Mouse (Mus musculus): ENCODE measurements at regions not wholly inside any gene's neighbourhood (a gene's known extent, or its start where the extent isn't known, plus 50 kb on each side); places are given as distances from the start of the nearest gene placed in this dataset.

GRCm38 (mm10) chr7:40103057-40103945 is 585.7 kb downstream of the Zfp619 start:
- Histone ChIP-seq H3K4me2 (ENCODE audit: low read length) (no peak overlapping the region), H3K36me3 (ENCODE audit: control insufficient read depth, insufficient read depth, low read length) (no peaks in the 10 kb centered on the region), H3K9me3 (replicated peaks; ENCODE audit: control insufficient read depth, low read length, poor library complexity, severe bottlenecking) (no peaks in the 10 kb centered on the region), H3K4me1 (ENCODE audit: control insufficient read depth, insufficient read depth, low read length) (no peaks in the 10 kb centered on the region), H3K9ac (ENCODE audit: low read depth, low read length) (no peak overlapping the region), H3K27me3 (ENCODE audit: control insufficient read depth, insufficient read depth, low read depth, low read length) (no peaks in the 10 kb centered on the region), H3K4me3 (ENCODE audit: low read depth, low read length) (no peak overlapping the region), H3K27ac (ENCODE audit: low read length) (no peak overlapping the region)
- 71% methylated on average over 7 of the region's 7 CpGs for WGBS
- peak; percentile 66; the same call in 1 of the 2 replicates for ATAC-seq

GRCm38 (mm10) chr7:40142906-40143305 is 625.3 kb downstream of the Zfp619 start:
- no peaks in the 10 kb centered on the region for H3K4me1 ChIP-seq (ENCODE audit: control insufficient read depth, insufficient read depth, low read length)
- H3K27me3 ChIP-seq (ENCODE audit: control insufficient read depth, insufficient read depth, low read depth, low read length), result no peaks in the 10 kb centered on the region
- 74% methylated on average over 4 of the region's 4 CpGs for WGBS
- no peak for ATAC-seq
- H3K4me3 ChIP-seq (ENCODE audit: low read depth, low read length), result no peak overlapping the region
- H3K9me3 ChIP-seq (replicated peaks; ENCODE audit: control insufficient read depth, low read length, poor library complexity, severe bottlenecking), result no peaks in the 10 kb centered on the region
- H3K36me3 ChIP-seq (ENCODE audit: control insufficient read depth, insufficient read depth, low read length), result no peaks in the 10 kb centered on the region
- H3K27ac ChIP-seq (ENCODE audit: low read length), result no peak overlapping the region
- no peak overlapping the region for H3K4me2 ChIP-seq (ENCODE audit: low read length)
- H3K9ac ChIP-seq (ENCODE audit: low read depth, low read length), result no peak overlapping the region

GRCm38 (mm10) chr7:40144431-40144830 is 626.9 kb downstream of the Zfp619 start:
- H3K4me1 ChIP-seq (ENCODE audit: control insufficient read depth, insufficient read depth, low read length), result no peaks in the 10 kb centered on the region
- no peak overlapping the region for H3K9ac ChIP-seq (ENCODE audit: low read depth, low read length)
- no peak for ATAC-seq
- no peak overlapping the region for H3K4me2 ChIP-seq (ENCODE audit: low read length)
- no peaks in the 10 kb centered on the region for H3K36me3 ChIP-seq (ENCODE audit: control insufficient read depth, insufficient read depth, low read length)
- no peaks in the 10 kb centered on the region for H3K27me3 ChIP-seq (ENCODE audit: control insufficient read depth, insufficient read depth, low read depth, low read length)
- H3K27ac ChIP-seq (ENCODE audit: low read length), result no peak overlapping the region
- no peaks in the 10 kb centered on the region for H3K9me3 ChIP-seq (replicated peaks; ENCODE audit: control insufficient read depth, low read length, poor library complexity, severe bottlenecking)
- 64% methylated on average over 1 of the region's 1 CpGs for WGBS
- no peak overlapping the region for H3K4me3 ChIP-seq (ENCODE audit: low read depth, low read length)

GRCm38 (mm10) chr7:40177570-40177969 is 660.0 kb downstream of the Zfp619 start:
- Histone ChIP-seq H3K4me2 (ENCODE audit: low read length) (no peak overlapping the region), H3K36me3 (ENCODE audit: control insufficient read depth, insufficient read depth, low read length) (no peaks in the 10 kb centered on the region), H3K27ac (ENCODE audit: low read length) (no peak overlapping the region), H3K27me3 (ENCODE audit: control insufficient read depth, insufficient read depth, low read depth, low read length) (no peaks in the 10 kb centered on the region), H3K9me3 (replicated peaks; ENCODE audit: control insufficient read depth, low read length, poor library complexity, severe bottlenecking) (no peaks in the 10 kb centered on the region), H3K4me1 (ENCODE audit: control insufficient read depth, insufficient read depth, low read length) (no peaks in the 10 kb centered on the region), H3K4me3 (ENCODE audit: low read depth, low read length) (no peak overlapping the region), H3K9ac (ENCODE audit: low read depth, low read length) (no peak overlapping the region)
- ATAC-seq, result no peak
- 94% methylated on average over 2 of the region's 2 CpGs for WGBS

GRCm38 (mm10) chr7:40195366-40195765 is 677.8 kb downstream of the Zfp619 start:
- Histone ChIP-seq H3K27ac (ENCODE audit: low read length) (no peak overlapping the region), H3K27me3 (ENCODE audit: control insufficient read depth, insufficient read depth, low read depth, low read length) (no peaks in the 10 kb centered on the region), H3K4me1 (ENCODE audit: control insufficient read depth, insufficient read depth, low read length) (no peaks in the 10 kb centered on the region), H3K36me3 (ENCODE audit: control insufficient read depth, insufficient read depth, low read length) (no peaks in the 10 kb centered on the region), H3K9ac (ENCODE audit: low read depth, low read length) (no peak overlapping the region), H3K9me3 (replicated peaks; ENCODE audit: control insufficient read depth, low read length, poor library complexity, severe bottlenecking) (no peaks in the 10 kb centered on the region), H3K4me3 (ENCODE audit: low read depth, low read length) (no peak overlapping the region), H3K4me2 (ENCODE audit: low read length) (no peak overlapping the region)
- ATAC-seq, result no peak
- WGBS, result 80% methylated on average over 3 of the region's 3 CpGs

- Histone ChIP-seq H3K4me2 (ENCODE audit: low read length) (no peak overlapping the region), H3K9ac (ENCODE audit: low read depth, low read length) (no peak overlapping the region), H3K36me3 (ENCODE audit: control insufficient read depth, insufficient read depth, low read length) (no peaks in the 10 kb centered on the region), H3K27me3 (ENCODE audit: control insufficient read depth, insufficient read depth, low read depth, low read length) (no peaks in the 10 kb centered on the region), H3K4me1 (ENCODE audit: control insufficient read depth, insufficient read depth, low read length) (no peaks in the 10 kb centered on the region), H3K27ac (ENCODE audit: low read length) (no peak overlapping the region), H3K9me3 (replicated peaks; ENCODE audit: control insufficient read depth, low read length, poor library complexity, severe bottlenecking) (no peaks in the 10 kb centered on the region), H3K4me3 (ENCODE audit: low read depth, low read length) (no peak overlapping the region)
- WGBS, result 88% methylated on average over 1 of the region's 1 CpGs
- ATAC-seq, result no peak
Measured at GRCm38 (mm10) chr7:40202615-40203014, 685.0 kb downstream of the Zfp619 start.

GRCm38 (mm10) chr7:40211956-40212355 is 686.2 kb upstream of the Vstm2b start:
- no peak for ATAC-seq
- no peak overlapping the region for H3K4me2 ChIP-seq (ENCODE audit: low read length)
- H3K9ac ChIP-seq (ENCODE audit: low read depth, low read length), result no peak overlapping the region
- H3K4me3 ChIP-seq (ENCODE audit: low read depth, low read length), result no peak overlapping the region
- no peaks in the 10 kb centered on the region for H3K4me1 ChIP-seq (ENCODE audit: control insufficient read depth, insufficient read depth, low read length)
- H3K36me3 ChIP-seq (ENCODE audit: control insufficient read depth, insufficient read depth, low read length), result no peaks in the 10 kb centered on the region
- no peaks in the 10 kb centered on the region for H3K27me3 ChIP-seq (ENCODE audit: control insufficient read depth, insufficient read depth, low read depth, low read length)
- 87% methylated on average over 5 of the region's 5 CpGs for WGBS
- no peak overlapping the region for H3K27ac ChIP-seq (ENCODE audit: low read length)
- H3K9me3 ChIP-seq (replicated peaks; ENCODE audit: control insufficient read depth, low read length, poor library complexity, severe bottlenecking), result no peaks in the 10 kb centered on the region

- H3K27ac ChIP-seq (ENCODE audit: low read length), result no peak overlapping the region
- H3K36me3 ChIP-seq (ENCODE audit: control insufficient read depth, insufficient read depth, low read length), result no peaks in the 10 kb centered on the region
- H3K9ac ChIP-seq (ENCODE audit: low read depth, low read length), result no peak overlapping the region
- no peak for ATAC-seq
- no peak overlapping the region for H3K4me2 ChIP-seq (ENCODE audit: low read length)
- no peak overlapping the region for H3K4me3 ChIP-seq (ENCODE audit: low read depth, low read length)
- 68% methylated on average over 2 of the region's 2 CpGs for WGBS
- H3K27me3 ChIP-seq (ENCODE audit: control insufficient read depth, insufficient read depth, low read depth, low read length), result no peaks in the 10 kb centered on the region
- H3K4me1 ChIP-seq (ENCODE audit: control insufficient read depth, insufficient read depth, low read length), result no peaks in the 10 kb centered on the region
- H3K9me3 ChIP-seq (replicated peaks; ENCODE audit: control insufficient read depth, low read length, poor library complexity, severe bottlenecking), result no peaks in the 10 kb centered on the region
Measured at GRCm38 (mm10) chr7:40212576-40212975, 685.6 kb upstream of the Vstm2b start.

- Histone ChIP-seq H3K27ac (ENCODE audit: low read length) (no peak overlapping the region), H3K27me3 (ENCODE audit: control insufficient read depth, insufficient read depth, low read depth, low read length) (no peaks in the 10 kb centered on the region), H3K4me2 (ENCODE audit: low read length) (no peak overlapping the region), H3K9ac (ENCODE audit: low read depth, low read length) (no peak overlapping the region), H3K36me3 (ENCODE audit: control insufficient read depth, insufficient read depth, low read length) (no peaks in the 10 kb centered on the region), H3K9me3 (replicated peaks; ENCODE audit: control insufficient read depth, low read length, poor library complexity, severe bottlenecking) (no peaks in the 10 kb centered on the region), H3K4me1 (ENCODE audit: control insufficient read depth, insufficient read depth, low read length) (no peaks in the 10 kb centered on the region), H3K4me3 (ENCODE audit: low read depth, low read length) (no peak overlapping the region)
- no peak for ATAC-seq
- WGBS, result 79% methylated on average over 2 of the region's 2 CpGs
Measured at GRCm38 (mm10) chr7:40213646-40214045, 684.5 kb upstream of the Vstm2b start.

All from midbrain, embryonic 16.5 days (tissue).